Mouse (Mus musculus): Measurements from ENCODE around the gene Tspan3. TPM values are rescaled to one million over a fixed set of nuclear protein-coding genes. Genes with fewer than 3 reads are reported as not detected.

The Tspan3 gene
- polyA plus RNA-seq, 1 experiment from 2014 or later = 553 TPM

DNA sequence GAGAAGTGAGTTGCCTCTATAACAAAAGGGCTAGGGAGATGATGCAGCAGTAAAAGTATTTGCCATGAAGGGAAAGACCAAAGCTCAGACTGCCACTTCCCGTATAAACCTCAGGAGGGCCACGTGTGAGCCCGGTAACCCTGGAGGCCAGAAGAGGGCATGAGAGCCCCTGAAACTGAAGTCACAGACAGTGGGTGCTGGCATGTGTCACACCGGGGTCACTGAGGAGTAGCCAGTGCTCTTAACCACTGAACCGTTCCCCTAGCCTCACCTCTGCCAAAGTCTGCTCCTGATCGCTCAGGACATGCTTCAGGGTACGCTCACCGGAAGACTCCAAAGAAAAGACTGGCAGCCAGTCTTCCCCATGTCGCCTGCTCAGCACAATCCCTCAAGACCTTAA is 23.5 kb downstream of the Tspan3 start:
- Histone ChIP-seq H3K9me3 (ENCODE audit: control insufficient read depth, low read length) (no peaks in the 10 kb centered on the region), H3K4me3 (replicated peaks; ENCODE audit: low read length) (no peak overlapping the region), H3K9ac (replicated peaks; ENCODE audit: low read depth, low read length) (no peak overlapping the region), H3K27me3 (replicated peaks; ENCODE audit: control insufficient read depth, insufficient read depth, low read length) (no peaks in the 10 kb centered on the region), H3K4me1 (replicated peaks; ENCODE audit: control insufficient read depth, insufficient read depth, low read length) (no peaks in the 10 kb centered on the region), H3K36me3 (ENCODE audit: control insufficient read depth, insufficient read depth) (peaks cover 33% of the 10 kb centered on the region), H3K4me2 (ENCODE audit: low read length) (no peak overlapping the region), H3K27ac (ENCODE audit: low read length) (no peak overlapping the region)
- WGBS = 91% methylated on average over 9 of the region's 9 CpGs
- no peak for ATAC-seq

DNA sequence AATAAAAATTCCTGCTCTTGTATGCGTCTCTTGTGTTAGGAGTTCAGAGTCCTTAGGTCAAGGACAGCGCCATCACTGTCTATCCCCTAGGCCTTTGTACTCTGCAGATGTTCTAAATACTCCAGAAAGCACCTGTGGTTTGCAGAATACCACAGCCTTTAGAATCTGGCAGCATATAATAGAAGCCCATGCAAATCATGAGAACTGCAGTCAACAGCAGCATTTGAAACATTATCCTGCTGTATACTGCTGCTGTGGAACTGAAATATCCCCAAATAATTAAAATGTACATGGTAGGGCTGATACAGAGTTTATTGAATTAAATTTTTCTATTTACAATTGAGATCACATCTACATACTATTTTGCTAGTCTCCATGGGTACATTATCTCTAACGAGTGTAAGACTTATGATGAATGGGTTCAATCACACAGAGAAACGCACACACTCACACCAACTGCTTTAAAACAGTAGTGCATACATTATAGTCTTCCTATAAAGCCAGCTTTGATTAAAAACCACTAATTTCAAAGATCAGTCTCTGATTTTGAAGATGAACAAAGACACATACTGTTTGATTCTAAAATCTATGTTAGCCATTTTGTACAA is 29.6 kb downstream of the Tspan3 start:
- Histone ChIP-seq H3K4me2 (ENCODE audit: low read length) (no peak overlapping the region), H3K36me3 (ENCODE audit: control insufficient read depth, insufficient read depth) (peaks cover 34% of the 10 kb centered on the region), H3K27ac (ENCODE audit: low read length) (no peak overlapping the region), H3K27me3 (replicated peaks; ENCODE audit: control insufficient read depth, insufficient read depth, low read length) (no peaks in the 10 kb centered on the region), H3K9ac (replicated peaks; ENCODE audit: low read depth, low read length) (no peak overlapping the region), H3K4me3 (replicated peaks; ENCODE audit: low read length) (no peak overlapping the region), H3K9me3 (ENCODE audit: control insufficient read depth, low read length) (no peaks in the 10 kb centered on the region), H3K4me1 (replicated peaks; ENCODE audit: control insufficient read depth, insufficient read depth, low read length) (no peaks in the 10 kb centered on the region)
- ATAC-seq = no peak
- WGBS = 74% methylated on average over 4 of the region's 4 CpGs

DNA sequence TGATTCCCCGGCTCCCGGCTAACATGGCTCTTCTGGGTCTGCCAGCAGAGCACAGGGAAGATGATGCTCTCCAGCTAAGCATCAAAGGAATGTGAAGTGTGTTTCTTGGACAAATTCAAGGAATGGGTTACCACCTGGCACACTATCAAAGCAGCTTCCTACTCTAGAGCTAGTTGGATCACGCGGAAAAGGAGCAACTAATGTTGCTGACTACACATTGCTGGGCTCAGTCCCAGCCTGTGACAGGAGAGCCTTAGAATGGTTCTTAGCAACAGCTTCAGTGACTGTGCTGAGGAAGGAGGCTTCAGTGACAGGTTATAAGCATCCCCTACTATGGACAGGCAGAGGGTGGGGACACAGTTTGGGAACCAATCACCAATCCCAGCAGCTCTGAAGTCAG is 30.7 kb downstream of the Tspan3 start:
- WGBS = 73% methylated on average over 4 of the region's 4 CpGs
- no peak for ATAC-seq
- H3K4me1 ChIP-seq (replicated peaks; ENCODE audit: control insufficient read depth, insufficient read depth, low read length) = no peaks in the 10 kb centered on the region
- no peak overlapping the region for H3K4me2 ChIP-seq (ENCODE audit: low read length)
- no peak overlapping the region for H3K4me3 ChIP-seq (replicated peaks; ENCODE audit: low read length)
- no peak overlapping the region for H3K9ac ChIP-seq (replicated peaks; ENCODE audit: low read depth, low read length)
- H3K27me3 ChIP-seq (replicated peaks; ENCODE audit: control insufficient read depth, insufficient read depth, low read length) = no peaks in the 10 kb centered on the region
- H3K36me3 ChIP-seq (ENCODE audit: control insufficient read depth, insufficient read depth) = peaks cover 38% of the 10 kb centered on the region
- no peak overlapping the region for H3K27ac ChIP-seq (ENCODE audit: low read length)
- no peaks in the 10 kb centered on the region for H3K9me3 ChIP-seq (ENCODE audit: control insufficient read depth, low read length)

- WGBS = 86% methylated on average over 5 of the region's 5 CpGs
- H3K4me3 ChIP-seq (replicated peaks; ENCODE audit: low read length) = no peak overlapping the region
Measured at GRCm38 (mm10) chr9:56133970-56134369, 31.3 kb downstream of the Tspan3 start.

DNA sequence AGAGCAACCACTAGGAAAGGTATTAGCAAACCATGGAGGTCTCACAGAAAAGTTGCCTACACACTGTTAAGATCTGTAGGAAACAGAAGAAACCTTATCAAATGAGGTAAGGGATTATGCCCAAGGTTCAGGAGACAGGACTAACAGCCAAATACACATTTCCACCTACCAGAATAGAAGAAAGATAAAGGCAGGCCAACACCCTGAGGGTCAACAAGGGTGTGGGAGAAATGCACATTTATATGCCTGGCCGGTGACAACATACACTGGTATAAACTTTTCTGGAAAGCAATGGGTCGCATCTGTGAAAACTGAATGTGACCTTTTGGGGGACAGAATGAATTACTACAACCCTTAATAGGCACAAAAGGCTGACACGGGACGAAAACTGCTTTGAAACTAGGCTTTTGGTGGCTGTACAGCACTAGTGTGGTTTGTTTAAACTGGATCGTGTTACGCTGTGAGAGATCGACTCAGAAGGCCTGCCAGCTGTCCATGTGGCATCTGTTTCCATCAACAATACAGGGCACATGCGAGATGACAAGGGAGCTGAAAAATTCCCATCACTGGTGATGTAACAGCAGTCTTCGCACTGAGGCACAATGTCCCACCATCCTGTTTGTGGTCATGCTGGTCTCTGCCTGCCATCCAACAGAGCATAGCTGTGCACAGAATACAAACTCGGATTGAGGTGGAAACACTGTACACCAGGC is 33.3 kb downstream of the Tspan3 start:
- Histone ChIP-seq H3K9me3 (ENCODE audit: control insufficient read depth, low read length) (no peaks in the 10 kb centered on the region), H3K9ac (replicated peaks; ENCODE audit: low read depth, low read length) (no peak overlapping the region), H3K27me3 (replicated peaks; ENCODE audit: control insufficient read depth, insufficient read depth, low read length) (no peaks in the 10 kb centered on the region), H3K4me2 (ENCODE audit: low read length) (no peak overlapping the region), H3K4me1 (replicated peaks; ENCODE audit: control insufficient read depth, insufficient read depth, low read length) (no peaks in the 10 kb centered on the region), H3K36me3 (ENCODE audit: control insufficient read depth, insufficient read depth) (peaks cover 41% of the 10 kb centered on the region), H3K4me3 (replicated peaks; ENCODE audit: low read length) (no peak overlapping the region), H3K27ac (ENCODE audit: low read length) (no peak overlapping the region)
- no peak for ATAC-seq
- WGBS = 77% methylated on average over 10 of the region's 10 CpGs

More at GRCm38 (mm10) chr9:56133970-56134369, 31.3 kb downstream of the Tspan3 start:
- Histone ChIP-seq H3K27ac (ENCODE audit: low read length) (no peak overlapping the region), H3K9me3 (ENCODE audit: control insufficient read depth, low read length) (no peaks in the 10 kb centered on the region), H3K4me1 (replicated peaks; ENCODE audit: control insufficient read depth, insufficient read depth, low read length) (no peaks in the 10 kb centered on the region), H3K4me2 (ENCODE audit: low read length) (no peak overlapping the region), H3K36me3 (ENCODE audit: control insufficient read depth, insufficient read depth) (peaks cover 39% of the 10 kb centered on the region), H3K27me3 (replicated peaks; ENCODE audit: control insufficient read depth, insufficient read depth, low read length) (no peaks in the 10 kb centered on the region), H3K9ac (replicated peaks; ENCODE audit: low read depth, low read length) (no peak overlapping the region)
- ATAC-seq = no peak

DNA sequence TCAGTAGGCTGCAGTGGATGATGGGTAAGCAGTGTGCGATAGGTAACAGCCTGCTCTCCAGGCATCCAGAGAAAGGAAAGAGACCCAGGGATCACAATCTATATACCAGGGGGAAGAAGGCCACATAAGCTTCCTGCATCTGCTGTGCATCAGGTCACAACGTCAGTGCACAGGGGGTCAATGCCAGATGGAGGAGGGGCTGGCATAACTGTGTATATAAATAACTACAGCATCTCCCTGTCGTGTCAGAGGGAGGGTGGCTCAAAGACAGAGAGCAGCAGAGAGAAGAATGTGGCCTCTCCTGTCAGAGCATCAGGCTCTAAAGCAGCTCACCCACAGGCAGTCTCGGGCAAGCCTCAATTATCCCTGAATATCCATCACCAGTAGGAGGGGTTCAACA is 34.7 kb downstream of the Tspan3 start:
- H3K9me3 ChIP-seq (ENCODE audit: control insufficient read depth, low read length) = no peaks in the 10 kb centered on the region
- WGBS = 71% methylated on average over 4 of the region's 4 CpGs
- no peak overlapping the region for H3K27ac ChIP-seq (ENCODE audit: low read length)
- peaks cover 38% of the 10 kb centered on the region for H3K36me3 ChIP-seq (ENCODE audit: control insufficient read depth, insufficient read depth)
- H3K4me2 ChIP-seq (ENCODE audit: low read length) = no peak overlapping the region
- H3K9ac ChIP-seq (replicated peaks; ENCODE audit: low read depth, low read length) = no peak overlapping the region
- no peak overlapping the region for H3K4me3 ChIP-seq (replicated peaks; ENCODE audit: low read length)
- ATAC-seq = no peak
- no peaks in the 10 kb centered on the region for H3K4me1 ChIP-seq (replicated peaks; ENCODE audit: control insufficient read depth, insufficient read depth, low read length)
- no peaks in the 10 kb centered on the region for H3K27me3 ChIP-seq (replicated peaks; ENCODE audit: control insufficient read depth, insufficient read depth, low read length)

DNA sequence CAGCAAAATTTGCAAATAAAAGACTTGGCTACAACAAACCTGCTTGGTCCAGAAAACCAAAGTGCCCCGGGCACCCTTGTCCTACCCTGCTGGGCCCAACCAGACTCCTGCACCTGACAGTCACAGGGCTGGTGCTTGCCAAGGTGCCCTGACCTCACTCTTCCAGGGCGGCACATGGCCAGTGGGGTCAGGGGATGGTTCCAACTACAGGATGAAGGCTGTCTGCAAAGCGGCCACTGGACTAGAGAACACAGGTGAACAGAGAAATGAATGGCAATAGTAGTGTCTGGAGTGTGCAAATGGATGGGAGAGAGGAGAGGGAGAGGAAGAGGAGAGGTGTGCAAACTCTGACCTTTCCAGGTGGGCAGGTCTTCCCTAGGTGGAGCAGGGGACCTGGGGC is 35.3 kb downstream of the Tspan3 start:
- no peak overlapping the region for H3K27ac ChIP-seq (ENCODE audit: low read length)
- WGBS = 98% methylated on average over 3 of the region's 3 CpGs

DNA sequence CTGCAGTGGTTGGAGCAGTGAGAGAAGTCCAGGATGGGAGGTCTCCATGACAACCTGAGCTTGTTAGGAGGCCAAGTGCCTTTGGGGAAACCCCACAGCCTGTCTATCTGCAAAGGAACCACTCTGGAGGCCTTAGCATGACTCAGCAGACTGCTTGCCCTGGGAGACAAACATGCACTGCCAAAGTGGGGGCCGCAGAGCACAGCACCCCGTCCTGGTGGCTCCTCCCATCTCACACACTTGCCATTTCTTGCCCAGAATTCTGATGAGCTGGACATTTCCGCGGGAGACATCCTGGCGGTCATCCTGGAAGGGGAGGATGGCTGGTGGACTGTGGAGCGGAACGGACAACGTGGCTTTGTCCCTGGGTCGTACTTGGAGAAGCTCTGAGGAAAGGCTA is 36.9 kb downstream of the Tspan3 start:
- 91% methylated on average over 9 of the region's 9 CpGs for WGBS
- H3K27me3 ChIP-seq (replicated peaks; ENCODE audit: control insufficient read depth, insufficient read depth, low read length) = no peaks in the 10 kb centered on the region
- no peak overlapping the region for H3K4me2 ChIP-seq (ENCODE audit: low read length)
- H3K9me3 ChIP-seq (ENCODE audit: control insufficient read depth, low read length) = no peaks in the 10 kb centered on the region
- H3K4me1 ChIP-seq (replicated peaks; ENCODE audit: control insufficient read depth, insufficient read depth, low read length) = no peaks in the 10 kb centered on the region
- no peak overlapping the region for H3K27ac ChIP-seq (ENCODE audit: low read length)
- no peak overlapping the region for H3K4me3 ChIP-seq (replicated peaks; ENCODE audit: low read length)
- H3K9ac ChIP-seq (replicated peaks; ENCODE audit: low read depth, low read length) = no peak overlapping the region
- H3K36me3 ChIP-seq (ENCODE audit: control insufficient read depth, insufficient read depth) = peaks cover 19% of the 10 kb centered on the region
- no peak for ATAC-seq

More for the DNA sequence above, 35.3 kb downstream of the Tspan3 start:
- H3K4me1 ChIP-seq (replicated peaks; ENCODE audit: control insufficient read depth, insufficient read depth, low read length) = no peaks in the 10 kb centered on the region
- ATAC-seq = no peak
- H3K4me3 ChIP-seq (replicated peaks; ENCODE audit: low read length) = no peak overlapping the region
- H3K27me3 ChIP-seq (replicated peaks; ENCODE audit: control insufficient read depth, insufficient read depth, low read length) = no peaks in the 10 kb centered on the region
- H3K4me2 ChIP-seq (ENCODE audit: low read length) = no peak overlapping the region
- H3K9me3 ChIP-seq (ENCODE audit: control insufficient read depth, low read length) = no peaks in the 10 kb centered on the region
- H3K9ac ChIP-seq (replicated peaks; ENCODE audit: low read depth, low read length) = no peak overlapping the region
- H3K36me3 ChIP-seq (ENCODE audit: control insufficient read depth, insufficient read depth) = peaks cover 34% of the 10 kb centered on the region

GRCm38 (mm10) chr9:56126453-56127173 is 38.7 kb downstream of the Tspan3 start:
- Histone ChIP-seq H3K4me1 (replicated peaks; ENCODE audit: control insufficient read depth, insufficient read depth, low read length) (peaks cover 6% of the 10 kb centered on the region), H3K27me3 (replicated peaks; ENCODE audit: control insufficient read depth, insufficient read depth, low read length) (no peaks in the 10 kb centered on the region), H3K9me3 (ENCODE audit: control insufficient read depth, low read length) (no peaks in the 10 kb centered on the region), H3K9ac (replicated peaks; ENCODE audit: low read depth, low read length) (no peak overlapping the region), H3K4me3 (replicated peaks; ENCODE audit: low read length) (no peak overlapping the region), H3K4me2 (ENCODE audit: low read length) (no peak overlapping the region), H3K27ac (ENCODE audit: low read length) (no peak overlapping the region), H3K36me3 (ENCODE audit: control insufficient read depth, insufficient read depth) (peaks cover 9% of the 10 kb centered on the region)
- ATAC-seq = no peak
- 86% methylated on average over 16 of the region's 16 CpGs for WGBS
